Mouse (Mus musculus): ENCODE data around the gene Ofcc1. TPM values are rescaled to one million over a fixed set of nuclear protein-coding genes. Genes with fewer than 3 reads are reported as not detected.

Ofcc1 gene
- polyA plus RNA-seq, 1 experiment from 2014 or later, result not detected

DNA sequence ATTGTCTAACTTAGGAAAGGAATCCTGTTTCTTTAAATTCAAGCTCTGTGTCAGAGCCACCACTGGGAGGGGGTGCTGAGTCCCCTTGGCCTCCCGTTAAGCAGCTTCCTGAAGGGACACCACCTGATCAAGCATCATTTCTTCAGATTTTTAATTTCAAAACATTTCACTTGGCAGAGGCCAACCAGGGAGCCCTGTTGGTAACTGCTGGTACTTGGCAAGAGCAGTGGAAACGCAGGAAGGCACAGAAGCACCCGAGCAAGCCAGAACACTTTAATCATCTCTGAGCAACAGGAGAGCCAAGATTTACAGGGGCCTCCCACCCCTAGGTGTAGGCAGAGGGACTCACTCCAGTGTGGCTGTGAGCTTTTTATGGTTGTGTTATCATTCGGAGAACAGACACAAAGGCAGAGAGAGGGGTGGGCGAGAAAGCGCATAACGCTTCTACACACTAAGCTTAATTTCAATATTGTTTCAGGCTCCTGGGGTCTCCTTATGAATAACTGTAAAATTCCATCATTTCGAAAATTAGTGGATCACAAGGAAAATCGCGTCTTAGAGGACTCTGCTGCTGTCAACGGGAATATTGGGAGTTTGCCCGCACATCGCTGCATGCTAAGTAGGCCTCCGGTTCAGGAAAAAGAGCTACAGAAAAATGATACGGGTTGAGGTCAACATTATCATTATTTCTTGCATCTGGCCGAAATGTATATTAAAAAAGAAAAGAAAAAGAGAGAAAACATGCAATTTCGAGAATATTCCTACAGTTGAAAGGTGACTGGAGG lies 324.1 kb downstream of the Ofcc1 start:
- no peak for DNase-seq (ENCODE audit: low spot score)
- no peak for TF ChIP-seq CTCF (IDR thresholded peaks at IDR 0.05; ENCODE audit: low read depth)
- ATAC-seq (replicated peaks; ENCODE audit: low FRiP score, low read depth), result no peak; the same call in 1 of the 2 replicates
- Histone ChIP-seq H3K4me1 (replicated peaks; ENCODE audit: insufficient read depth, low read length) (no peaks in the 10 kb centered on the region), H3K27ac (no peak overlapping the region), H3K9me3 (replicated peaks; ENCODE audit: low read length) (no peaks in the 10 kb centered on the region), H3K4me3 (replicated peaks; ENCODE audit: low read depth, low read length) (no peak overlapping the region), H3K9ac (ENCODE audit: low read depth, low read length) (no peak overlapping the region), H3K36me3 (ENCODE audit: insufficient read depth, low read length) (no peaks in the 10 kb centered on the region), H3K4me2 (ENCODE audit: low read length) (no peak overlapping the region), H3K27me3 (ENCODE audit: insufficient read depth, low read length) (no peaks in the 10 kb centered on the region)
- 81% methylated on average over 17 of the region's 17 CpGs for WGBS

GRCm38 (mm10) chr13:40029426-40029825 lies 331.8 kb downstream of the Ofcc1 start:
- Histone ChIP-seq H3K4me2 (ENCODE audit: low read length) (no peak overlapping the region), H3K4me1 (replicated peaks; ENCODE audit: insufficient read depth, low read length) (no peaks in the 10 kb centered on the region)

DNA sequence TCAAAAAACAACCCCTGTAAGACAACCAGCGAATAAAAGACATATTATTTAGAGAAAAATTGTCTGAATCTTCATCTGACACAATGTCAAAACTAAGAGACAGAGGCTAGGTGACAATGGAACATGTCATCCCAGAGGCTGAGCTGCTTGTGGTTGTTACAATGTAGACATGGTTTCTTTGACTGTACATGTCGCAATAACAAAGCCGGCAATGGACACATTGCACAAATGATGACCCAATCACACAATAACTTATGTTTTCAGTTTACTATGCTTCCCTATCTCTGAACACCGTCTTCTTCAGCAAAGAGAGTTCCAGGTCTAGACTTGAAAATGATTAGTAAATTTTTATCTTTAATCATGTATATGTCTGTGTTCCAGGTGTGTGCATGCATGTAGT lies 332.4 kb downstream of the Ofcc1 start:
- TF ChIP-seq CTCF (IDR thresholded peaks at IDR 0.05; ENCODE audit: low read depth), result no peak
- Histone ChIP-seq H3K4me3 (replicated peaks; ENCODE audit: low read depth, low read length) (no peak overlapping the region), H3K9ac (ENCODE audit: low read depth, low read length) (no peak overlapping the region), H3K4me2 (ENCODE audit: low read length) (no peak overlapping the region), H3K27me3 (ENCODE audit: insufficient read depth, low read length) (no peaks in the 10 kb centered on the region), H3K9me3 (replicated peaks; ENCODE audit: low read length) (no peaks in the 10 kb centered on the region), H3K4me1 (replicated peaks; ENCODE audit: insufficient read depth, low read length) (no peaks in the 10 kb centered on the region), H3K27ac (no peak overlapping the region), H3K36me3 (ENCODE audit: insufficient read depth, low read length) (no peaks in the 10 kb centered on the region)
- WGBS, result 89% methylated on average over 4 of the region's 4 CpGs
- DNase-seq (ENCODE audit: low spot score) (no peak), ATAC-seq (replicated peaks; ENCODE audit: low FRiP score, low read depth) (no peak)

More at GRCm38 (mm10) chr13:40029426-40029825, 331.8 kb downstream of the Ofcc1 start:
- Histone ChIP-seq H3K27me3 (ENCODE audit: insufficient read depth, low read length) (no peaks in the 10 kb centered on the region), H3K9ac (ENCODE audit: low read depth, low read length) (no peak overlapping the region), H3K27ac (no peak overlapping the region), H3K36me3 (ENCODE audit: insufficient read depth, low read length) (no peaks in the 10 kb centered on the region), H3K4me3 (replicated peaks; ENCODE audit: low read depth, low read length) (no peak overlapping the region), H3K9me3 (replicated peaks; ENCODE audit: low read length) (no peaks in the 10 kb centered on the region)
- TF ChIP-seq CTCF (IDR thresholded peaks at IDR 0.05; ENCODE audit: low read depth), result no peak
- DNase-seq (ENCODE audit: low spot score) (no peak), ATAC-seq (replicated peaks; ENCODE audit: low FRiP score, low read depth) (no peak)
- WGBS, result 80% methylated on average over 1 of the region's 1 CpGs

DNA sequence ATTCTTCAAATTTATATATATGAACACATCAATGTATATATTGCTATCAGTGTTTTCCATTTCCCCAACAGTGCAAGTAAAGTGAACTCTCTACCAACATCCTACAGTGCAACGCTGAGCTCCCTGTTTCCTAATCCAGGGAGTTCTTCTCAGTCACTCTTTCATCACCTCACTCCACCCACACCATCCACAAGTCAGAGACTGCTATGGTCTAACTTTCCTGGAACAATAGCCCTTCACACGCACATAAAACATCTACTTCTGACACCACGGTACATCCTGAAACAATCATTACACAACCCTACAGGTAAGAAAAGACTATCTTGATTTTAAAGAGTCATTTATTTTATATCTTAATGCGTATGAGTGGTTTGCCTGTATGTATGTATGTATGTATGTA lies 335.4 kb downstream of the Ofcc1 start:
- no peak for ATAC-seq (replicated peaks; ENCODE audit: low FRiP score, low read depth)
- no peak for TF ChIP-seq CTCF (IDR thresholded peaks at IDR 0.05; ENCODE audit: low read depth)
- no peaks in the 10 kb centered on the region for H3K9me3 ChIP-seq (replicated peaks; ENCODE audit: low read length)
- H3K9ac ChIP-seq (ENCODE audit: low read depth, low read length), result no peak overlapping the region
- no peak overlapping the region for H3K4me3 ChIP-seq (replicated peaks; ENCODE audit: low read depth, low read length)
- 97% methylated on average over 4 of the region's 4 CpGs for WGBS
- no peak overlapping the region for H3K4me2 ChIP-seq (ENCODE audit: low read length)
- no peak overlapping the region for H3K27ac ChIP-seq
- no peaks in the 10 kb centered on the region for H3K27me3 ChIP-seq (ENCODE audit: insufficient read depth, low read length)
- DNase-seq (ENCODE audit: low spot score), result no peak
- H3K4me1 ChIP-seq (replicated peaks; ENCODE audit: insufficient read depth, low read length), result no peaks in the 10 kb centered on the region
- H3K36me3 ChIP-seq (ENCODE audit: insufficient read depth, low read length), result no peaks in the 10 kb centered on the region

GRCm38 (mm10) chr13:40023201-40023777 lies 338.0 kb downstream of the Ofcc1 start:
- ATAC-seq (replicated peaks; ENCODE audit: low FRiP score, low read depth) (no peak), DNase-seq (ENCODE audit: low spot score) (no peak)
- H3K4me1 ChIP-seq (replicated peaks; ENCODE audit: insufficient read depth, low read length), result no peaks in the 10 kb centered on the region
- no peak overlapping the region for H3K9ac ChIP-seq (ENCODE audit: low read depth, low read length)
- no peak overlapping the region for H3K4me3 ChIP-seq (replicated peaks; ENCODE audit: low read depth, low read length)
- H3K36me3 ChIP-seq (ENCODE audit: insufficient read depth, low read length), result no peaks in the 10 kb centered on the region
- TF ChIP-seq CTCF (IDR thresholded peaks at IDR 0.05; ENCODE audit: low read depth), result no peak
- H3K4me2 ChIP-seq (ENCODE audit: low read length), result no peak overlapping the region
- WGBS, result 84% methylated on average over 8 of the region's 8 CpGs
- H3K27ac ChIP-seq, result no peak overlapping the region
- no peaks in the 10 kb centered on the region for H3K27me3 ChIP-seq (ENCODE audit: insufficient read depth, low read length)
- no peaks in the 10 kb centered on the region for H3K9me3 ChIP-seq (replicated peaks; ENCODE audit: low read length)

GRCm38 (mm10) chr13:40022609-40023008 lies 338.6 kb downstream of the Ofcc1 start:
- DNase-seq (ENCODE audit: low spot score), result no peak
- no peaks in the 10 kb centered on the region for H3K36me3 ChIP-seq (ENCODE audit: insufficient read depth, low read length)
- no peak overlapping the region for H3K4me3 ChIP-seq (replicated peaks; ENCODE audit: low read depth, low read length)
- H3K4me1 ChIP-seq (replicated peaks; ENCODE audit: insufficient read depth, low read length), result no peaks in the 10 kb centered on the region
- no peaks in the 10 kb centered on the region for H3K27me3 ChIP-seq (ENCODE audit: insufficient read depth, low read length)
- no peak for TF ChIP-seq CTCF (IDR thresholded peaks at IDR 0.05; ENCODE audit: low read depth)
- 78% methylated on average over 1 of the region's 1 CpGs for WGBS
- ATAC-seq (replicated peaks; ENCODE audit: low FRiP score, low read depth), result no peak
- no peaks in the 10 kb centered on the region for H3K9me3 ChIP-seq (replicated peaks; ENCODE audit: low read length)
- H3K4me2 ChIP-seq (ENCODE audit: low read length), result no peak overlapping the region
- no peak overlapping the region for H3K9ac ChIP-seq (ENCODE audit: low read depth, low read length)
- H3K27ac ChIP-seq, result no peak overlapping the region

Measured in kidney, postnatal 0 days (tissue).